Mouse (Mus musculus): ENCODE results near the gene Rbm17. TPM values are rescaled to one million over a fixed set of nuclear protein-coding genes. Genes with fewer than 3 reads are reported as not detected.

Rbm17 gene
- polyA plus RNA-seq, 1 experiment from 2014 or later = 146 TPM

DNA sequence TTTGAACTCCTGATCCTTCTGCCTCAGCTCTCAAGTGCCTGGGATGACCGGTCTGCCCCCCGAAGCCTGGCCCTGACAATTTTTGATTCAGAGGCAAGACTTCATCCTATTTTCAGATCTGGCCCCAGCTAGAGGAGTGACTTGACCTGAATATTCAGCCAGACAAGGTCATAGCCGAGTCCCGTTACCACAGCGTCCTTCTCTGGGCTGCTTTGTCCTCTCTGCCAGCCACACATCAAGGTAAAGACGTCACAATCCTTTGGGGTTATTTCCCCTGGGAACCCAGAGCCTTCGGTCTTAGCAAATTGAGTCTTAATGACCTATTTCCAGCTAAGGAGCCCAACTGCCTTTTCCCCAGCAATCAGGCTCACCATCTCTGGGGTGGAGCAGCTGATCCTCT lies 35.5 kb downstream of the Rbm17 start:
- Histone ChIP-seq H3K9me3 (ENCODE audit: control insufficient read depth, low read length) (no peaks in the 10 kb centered on the region), H3K4me2 (ENCODE audit: low read length) (no peak overlapping the region), H3K36me3 (ENCODE audit: control insufficient read depth, insufficient read depth) (no peaks in the 10 kb centered on the region), H3K4me3 (replicated peaks; ENCODE audit: low read length) (no peak overlapping the region), H3K27ac (ENCODE audit: low read length) (no peak overlapping the region), H3K27me3 (replicated peaks; ENCODE audit: control insufficient read depth, insufficient read depth, low read length) (no peaks in the 10 kb centered on the region), H3K4me1 (replicated peaks; ENCODE audit: control insufficient read depth, insufficient read depth, low read length) (no peaks in the 10 kb centered on the region), H3K9ac (replicated peaks; ENCODE audit: low read depth, low read length) (no peak overlapping the region)
- 93% methylated on average over 7 of the region's 7 CpGs for WGBS
- no peak for ATAC-seq

DNA sequence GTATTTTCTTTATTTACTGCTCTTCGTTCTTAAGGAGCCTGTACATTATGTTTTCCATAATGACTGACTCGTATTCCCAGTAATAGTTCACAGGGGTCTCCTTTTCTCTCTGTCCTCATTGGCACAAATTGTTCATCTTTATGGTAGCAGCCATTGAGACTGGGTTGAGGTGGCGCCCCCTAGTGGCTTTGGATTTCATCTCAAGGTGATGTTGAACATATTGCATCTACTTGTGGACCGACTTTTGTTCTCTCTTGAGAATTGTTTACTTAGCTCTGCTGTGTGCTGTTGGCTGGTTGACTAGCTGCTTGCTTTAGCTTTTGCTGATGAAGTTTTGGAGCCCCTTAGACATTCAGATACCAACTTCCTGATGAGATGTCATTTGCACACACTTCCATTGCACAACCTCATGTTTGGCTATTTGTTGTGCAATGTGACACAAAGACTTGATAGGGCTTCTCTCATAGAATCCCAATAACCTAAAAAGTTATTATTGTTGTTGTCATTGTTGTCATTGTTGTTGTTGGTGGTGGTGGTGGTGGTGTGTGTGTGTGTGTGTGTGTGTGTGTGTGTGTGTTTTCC lies 36.1 kb downstream of the Rbm17 start:
- H3K9me3 ChIP-seq (ENCODE audit: control insufficient read depth, low read length) = no peaks in the 10 kb centered on the region
- 67% methylated on average over 4 of the region's 4 CpGs for WGBS
- H3K4me3 ChIP-seq (replicated peaks; ENCODE audit: low read length) = no peak overlapping the region

DNA sequence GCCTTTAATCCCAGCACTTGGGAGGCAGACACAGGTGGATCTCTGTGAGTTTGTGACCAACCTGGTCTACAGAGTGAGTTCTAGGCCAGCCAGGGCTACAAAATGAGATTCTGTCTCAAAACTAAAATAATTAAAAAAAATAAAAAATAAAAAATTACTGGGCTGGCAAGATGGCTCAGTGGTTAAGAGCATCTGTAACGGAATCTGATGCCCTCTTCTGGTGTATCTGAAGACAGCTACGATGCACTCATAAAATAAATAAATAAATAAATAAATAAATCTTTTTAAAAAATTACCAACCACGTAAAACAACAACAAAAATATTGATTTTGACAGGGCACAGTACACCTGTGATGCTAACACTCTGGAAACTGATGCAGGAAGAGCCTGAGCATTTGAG lies 37.1 kb downstream of the Rbm17 start:
- 94% methylated on average over 3 of the region's 3 CpGs for WGBS
- H3K27me3 ChIP-seq (replicated peaks; ENCODE audit: control insufficient read depth, insufficient read depth, low read length) = no peaks in the 10 kb centered on the region

More for the DNA sequence above, 36.1 kb downstream of the Rbm17 start:
- ATAC-seq = no peak
- H3K27ac ChIP-seq (ENCODE audit: low read length) = no peak overlapping the region
- H3K36me3 ChIP-seq (ENCODE audit: control insufficient read depth, insufficient read depth) = no peaks in the 10 kb centered on the region
- no peaks in the 10 kb centered on the region for H3K27me3 ChIP-seq (replicated peaks; ENCODE audit: control insufficient read depth, insufficient read depth, low read length)
- H3K4me2 ChIP-seq (ENCODE audit: low read length) = no peak overlapping the region
- H3K4me1 ChIP-seq (replicated peaks; ENCODE audit: control insufficient read depth, insufficient read depth, low read length) = no peaks in the 10 kb centered on the region
- H3K9ac ChIP-seq (replicated peaks; ENCODE audit: low read depth, low read length) = no peak overlapping the region

DNA sequence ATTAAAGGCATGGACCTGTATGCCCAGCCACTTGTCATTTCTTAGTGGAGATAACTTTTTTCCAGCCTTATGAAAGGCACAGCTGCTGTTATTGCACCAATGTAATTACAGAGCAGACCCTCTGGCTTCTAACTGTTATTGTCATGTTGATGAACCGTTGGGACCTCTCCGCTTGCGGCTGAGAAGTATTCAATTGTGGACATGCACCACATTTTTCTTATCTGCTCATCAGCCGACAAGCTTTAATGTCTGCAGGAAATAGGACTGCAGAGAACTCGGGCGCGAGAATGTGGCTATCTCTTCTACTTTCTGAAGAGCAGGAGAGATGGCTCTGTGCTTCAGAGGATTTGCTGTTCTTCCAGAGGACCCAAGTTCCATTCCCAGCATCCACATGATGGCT lies 37.7 kb downstream of the Rbm17 start:
- H3K4me2 ChIP-seq (ENCODE audit: low read length) = no peak overlapping the region
- no peaks in the 10 kb centered on the region for H3K36me3 ChIP-seq (ENCODE audit: control insufficient read depth, insufficient read depth)
- H3K9ac ChIP-seq (replicated peaks; ENCODE audit: low read depth, low read length) = no peak overlapping the region
- H3K9me3 ChIP-seq (ENCODE audit: control insufficient read depth, low read length) = no peaks in the 10 kb centered on the region
- ATAC-seq = no peak
- H3K27me3 ChIP-seq (replicated peaks; ENCODE audit: control insufficient read depth, insufficient read depth, low read length) = no peaks in the 10 kb centered on the region
- H3K4me3 ChIP-seq (replicated peaks; ENCODE audit: low read length) = no peak overlapping the region
- 70% methylated on average over 7 of the region's 7 CpGs for WGBS
- H3K4me1 ChIP-seq (replicated peaks; ENCODE audit: control insufficient read depth, insufficient read depth, low read length) = no peaks in the 10 kb centered on the region
- H3K27ac ChIP-seq (ENCODE audit: low read length) = no peak overlapping the region

More for the DNA sequence above, 37.1 kb downstream of the Rbm17 start:
- no peak overlapping the region for H3K4me3 ChIP-seq (replicated peaks; ENCODE audit: low read length)
- no peak for ATAC-seq
- H3K4me1 ChIP-seq (replicated peaks; ENCODE audit: control insufficient read depth, insufficient read depth, low read length) = no peaks in the 10 kb centered on the region
- H3K4me2 ChIP-seq (ENCODE audit: low read length) = no peak overlapping the region
- no peaks in the 10 kb centered on the region for H3K9me3 ChIP-seq (ENCODE audit: control insufficient read depth, low read length)
- H3K27ac ChIP-seq (ENCODE audit: low read length) = no peak overlapping the region
- no peaks in the 10 kb centered on the region for H3K36me3 ChIP-seq (ENCODE audit: control insufficient read depth, insufficient read depth)
- no peak overlapping the region for H3K9ac ChIP-seq (replicated peaks; ENCODE audit: low read depth, low read length)

DNA sequence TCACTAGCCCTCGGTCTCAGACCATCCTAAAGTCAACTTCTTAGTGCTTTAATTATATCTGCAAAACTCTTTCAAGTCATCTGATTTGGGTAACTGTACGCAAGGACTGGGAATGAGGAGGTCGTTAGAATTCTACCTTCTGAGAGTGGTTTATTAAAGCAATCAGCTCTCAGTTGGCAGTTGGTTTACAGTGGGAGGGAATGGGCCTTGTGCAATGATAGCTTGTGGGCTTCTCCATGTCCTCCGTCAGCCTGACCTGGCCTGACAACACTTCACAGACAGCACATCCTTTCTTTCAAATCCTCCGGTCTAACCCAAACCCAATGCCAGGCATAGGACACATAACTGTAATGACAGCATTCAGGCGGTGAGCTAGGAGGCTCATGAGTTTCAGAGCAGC lies 39.2 kb downstream of the Rbm17 start:
- no peak for ATAC-seq
- 87% methylated on average over 6 of the region's 6 CpGs for WGBS
- no peaks in the 10 kb centered on the region for H3K27me3 ChIP-seq (replicated peaks; ENCODE audit: control insufficient read depth, insufficient read depth, low read length)
- no peak overlapping the region for H3K27ac ChIP-seq (ENCODE audit: low read length)
- no peaks in the 10 kb centered on the region for H3K36me3 ChIP-seq (ENCODE audit: control insufficient read depth, insufficient read depth)
- H3K4me3 ChIP-seq (replicated peaks; ENCODE audit: low read length) = no peak overlapping the region
- H3K9ac ChIP-seq (replicated peaks; ENCODE audit: low read depth, low read length) = no peak overlapping the region
- H3K9me3 ChIP-seq (ENCODE audit: control insufficient read depth, low read length) = no peaks in the 10 kb centered on the region
- H3K4me1 ChIP-seq (replicated peaks; ENCODE audit: control insufficient read depth, insufficient read depth, low read length) = no peaks in the 10 kb centered on the region
- H3K4me2 ChIP-seq (ENCODE audit: low read length) = no peak overlapping the region

DNA sequence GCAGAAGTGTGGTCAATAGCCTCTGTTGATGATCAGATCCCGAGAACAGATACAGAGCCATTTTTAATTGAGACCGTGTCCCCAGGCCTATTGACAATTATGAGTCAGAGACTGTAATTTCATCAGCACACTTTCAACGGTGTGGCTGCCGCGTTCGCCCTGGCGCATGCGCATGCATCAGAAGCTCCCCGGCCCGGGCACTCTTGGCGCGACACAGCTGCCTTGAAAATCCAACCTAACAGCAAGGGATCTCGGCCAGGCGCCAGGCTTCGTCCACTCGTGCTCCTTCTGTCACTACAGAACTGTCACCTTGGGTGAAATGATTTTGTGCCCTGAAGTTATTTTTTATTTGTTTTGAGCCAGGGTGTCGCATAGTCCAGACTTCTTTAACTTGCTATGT lies 40.7 kb downstream of the Rbm17 start:
- no peaks in the 10 kb centered on the region for H3K36me3 ChIP-seq (ENCODE audit: control insufficient read depth, insufficient read depth)
- H3K9me3 ChIP-seq (ENCODE audit: control insufficient read depth, low read length) = no peaks in the 10 kb centered on the region
- no peak for ATAC-seq
- no peaks in the 10 kb centered on the region for H3K4me1 ChIP-seq (replicated peaks; ENCODE audit: control insufficient read depth, insufficient read depth, low read length)
- 95% methylated on average over 17 of the region's 17 CpGs for WGBS
- H3K9ac ChIP-seq (replicated peaks; ENCODE audit: low read depth, low read length) = no peak overlapping the region
- H3K4me3 ChIP-seq (replicated peaks; ENCODE audit: low read length) = no peak overlapping the region
- H3K27ac ChIP-seq (ENCODE audit: low read length) = no peak overlapping the region
- H3K4me2 ChIP-seq (ENCODE audit: low read length) = no peak overlapping the region
- H3K27me3 ChIP-seq (replicated peaks; ENCODE audit: control insufficient read depth, insufficient read depth, low read length) = no peaks in the 10 kb centered on the region

DNA sequence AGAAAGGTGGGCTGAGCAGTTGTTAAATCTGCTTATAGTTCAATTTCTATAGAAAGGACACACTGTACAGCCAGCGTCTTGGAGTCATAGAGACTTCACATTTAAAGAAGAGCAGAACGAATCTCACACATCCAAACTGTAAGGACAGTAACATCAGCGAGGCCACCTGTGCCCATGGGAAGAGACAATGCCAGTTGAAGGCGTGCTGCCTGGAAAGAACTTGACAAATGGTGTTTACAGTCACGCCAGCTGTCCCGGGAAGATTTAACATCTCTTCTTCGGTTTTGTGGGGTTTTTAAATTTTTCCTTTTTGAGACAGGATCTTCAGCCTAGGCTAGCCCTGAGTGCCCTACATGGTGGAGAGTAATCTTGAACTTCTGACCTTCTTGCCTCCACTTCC lies 45.3 kb downstream of the Rbm17 start:
- H3K36me3 ChIP-seq (ENCODE audit: control insufficient read depth, insufficient read depth) = no peaks in the 10 kb centered on the region

DNA sequence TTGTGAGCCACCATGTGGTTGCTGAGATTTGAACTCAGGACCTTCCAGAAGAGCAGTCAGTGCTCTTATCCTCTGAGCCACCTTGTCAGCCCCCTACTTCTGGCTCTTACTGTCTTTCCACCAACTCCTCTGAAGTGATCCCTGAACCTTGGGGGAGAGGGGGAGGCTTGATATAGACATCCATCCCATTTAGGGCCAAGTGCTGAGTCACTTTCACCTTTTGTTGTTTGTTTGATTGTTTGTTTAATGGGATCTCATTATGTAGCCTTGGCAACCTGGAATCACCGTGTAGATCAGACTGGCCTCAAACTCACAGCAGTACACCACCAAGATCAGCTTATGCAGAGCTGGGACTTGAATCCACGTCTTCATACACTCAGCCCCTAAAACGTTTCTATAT lies 46.7 kb downstream of the Rbm17 start:
- Histone ChIP-seq H3K9ac (replicated peaks; ENCODE audit: low read depth, low read length) (no peak overlapping the region), H3K4me1 (replicated peaks; ENCODE audit: control insufficient read depth, insufficient read depth, low read length) (peaks cover 12% of the 10 kb centered on the region), H3K36me3 (ENCODE audit: control insufficient read depth, insufficient read depth) (no peaks in the 10 kb centered on the region), H3K9me3 (ENCODE audit: control insufficient read depth, low read length) (no peaks in the 10 kb centered on the region), H3K4me2 (ENCODE audit: low read length) (no peak overlapping the region), H3K27ac (ENCODE audit: low read length) (no peak overlapping the region), H3K27me3 (replicated peaks; ENCODE audit: control insufficient read depth, insufficient read depth, low read length) (peaks cover 12% of the 10 kb centered on the region), H3K4me3 (replicated peaks; ENCODE audit: low read length) (no peak overlapping the region)
- no peak for ATAC-seq
- 42% methylated on average over 3 of the region's 3 CpGs for WGBS

More for the DNA sequence above, 45.3 kb downstream of the Rbm17 start:
- H3K4me1 ChIP-seq (replicated peaks; ENCODE audit: control insufficient read depth, insufficient read depth, low read length) = peaks cover 5% of the 10 kb centered on the region
- ATAC-seq = no peak
- H3K4me2 ChIP-seq (ENCODE audit: low read length) = no peak overlapping the region
- H3K9ac ChIP-seq (replicated peaks; ENCODE audit: low read depth, low read length) = no peak overlapping the region
- peaks cover 7% of the 10 kb centered on the region for H3K27me3 ChIP-seq (replicated peaks; ENCODE audit: control insufficient read depth, insufficient read depth, low read length)
- no peak overlapping the region for H3K4me3 ChIP-seq (replicated peaks; ENCODE audit: low read length)
- no peaks in the 10 kb centered on the region for H3K9me3 ChIP-seq (ENCODE audit: control insufficient read depth, low read length)
- WGBS = 86% methylated on average over 7 of the region's 7 CpGs
- no peak overlapping the region for H3K27ac ChIP-seq (ENCODE audit: low read length)

DNA sequence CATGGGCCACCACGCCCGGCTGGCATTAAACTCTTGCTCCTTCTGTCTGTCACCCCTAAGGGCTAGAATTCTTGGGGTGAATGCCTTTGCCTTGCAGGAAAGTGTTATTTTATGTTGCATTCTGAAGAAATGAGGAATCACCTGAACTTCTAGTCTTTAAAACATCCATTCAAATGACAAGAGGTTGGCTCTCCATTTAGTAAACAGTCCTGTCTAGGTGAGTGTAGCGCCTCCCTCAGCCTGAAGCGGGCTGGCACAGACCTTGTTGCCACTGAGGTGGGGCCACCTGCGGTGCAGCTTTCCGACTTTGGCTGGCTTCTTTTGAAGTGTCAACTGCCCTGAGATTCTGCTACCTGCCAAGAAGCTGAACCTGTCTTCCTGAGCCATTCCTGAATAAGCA lies 48.6 kb downstream of the Rbm17 start:
- ATAC-seq = no peak
- Histone ChIP-seq H3K36me3 (ENCODE audit: control insufficient read depth, insufficient read depth) (no peaks in the 10 kb centered on the region), H3K4me2 (ENCODE audit: low read length) (no peak overlapping the region), H3K27ac (ENCODE audit: low read length) (no peak overlapping the region), H3K4me3 (replicated peaks; ENCODE audit: low read length) (no peak overlapping the region), H3K27me3 (replicated peaks; ENCODE audit: control insufficient read depth, insufficient read depth, low read length) (peaks cover 12% of the 10 kb centered on the region), H3K4me1 (replicated peaks; ENCODE audit: control insufficient read depth, insufficient read depth, low read length) (peaks cover 12% of the 10 kb centered on the region), H3K9ac (replicated peaks; ENCODE audit: low read depth, low read length) (no peak overlapping the region), H3K9me3 (ENCODE audit: control insufficient read depth, low read length) (no peaks in the 10 kb centered on the region)
- 58% methylated on average over 6 of the region's 6 CpGs for WGBS

Data from forebrain, embryonic 16.5 days (tissue).